Mouse (Mus musculus): ENCODE results near the gene Cox7a1. TPM values are rescaled to one million over a fixed set of nuclear protein-coding genes. Genes with fewer than 3 reads are reported as not detected.

Gene Cox7a1
- polyA plus RNA-seq, 1 experiment: 112 TPM

GRCm38 (mm10) chr7:30189116-30189491, 5.2 kb downstream of the Cox7a1 start:
- Histone ChIP-seq H3K79me2 (ENCODE audit: control insufficient read depth, insufficient read depth) (peaks cover 17% of the 10 kb centered on the region), H3K4me2 (ENCODE audit: low read depth) (no peak overlapping the region), H3K4me3 (no peak overlapping the region), H3K36me3 (ENCODE audit: control insufficient read depth, insufficient read depth) (peaks cover 34% of the 10 kb centered on the region), H3K27me3 (ENCODE audit: control insufficient read depth, insufficient read depth, insufficient read length) (no peaks in the 10 kb centered on the region), H3ac (ENCODE audit: control insufficient read depth, insufficient read length) (no peak overlapping the region)
- TF ChIP-seq MAX (IDR thresholded peaks at IDR 0.05; ENCODE audit: low read depth) (no peak), POLR2A (IDR thresholded peaks at IDR 0.05; ENCODE audit: insufficient read length, low read depth) (no peak), TCF3 (IDR thresholded peaks at IDR 0.05; ENCODE audit: insufficient read length, low read depth) (no peak), E2F4 (IDR thresholded peaks at IDR 0.05; ENCODE audit: insufficient read depth) (no peak), REST (IDR thresholded peaks at IDR 0.05; ENCODE audit: insufficient read depth, insufficient read length) (no peak), SRF (IDR thresholded peaks at IDR 0.05; ENCODE audit: control insufficient read depth, insufficient read length, low read depth) (no peak), CEBPB (IDR thresholded peaks at IDR 0.05; ENCODE audit: insufficient read depth, poor library complexity, severe bottlenecking) (no peak), MYOG (IDR thresholded peaks at IDR 0.05; ENCODE audit: control insufficient read depth in 1 of 3, insufficient read depth in 1 of 3, insufficient read length in 2 of 3, low read depth in 2 of 3) (no peak), USF1 (IDR thresholded peaks at IDR 0.05; ENCODE audit: low read depth) (no peak)

DNA sequence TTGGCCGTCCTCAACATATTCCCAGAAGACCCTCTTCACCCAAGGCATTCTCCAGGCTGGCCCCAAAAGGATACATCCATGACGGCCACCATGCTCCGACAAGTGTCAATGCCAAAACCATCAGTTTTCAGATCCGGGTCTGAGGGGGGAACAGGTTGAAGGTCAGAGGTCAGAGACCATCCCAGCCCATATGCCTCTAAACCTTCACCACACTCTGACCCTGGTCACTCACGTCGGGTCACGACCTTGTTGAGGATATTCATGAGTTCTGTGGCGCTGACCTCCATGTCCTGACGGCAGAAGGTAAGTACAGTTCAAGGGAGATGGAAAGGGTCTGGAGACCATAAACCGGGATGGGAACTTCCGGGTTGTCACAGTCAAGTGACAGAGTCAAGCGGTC, 8.1 kb downstream of the Cox7a1 start:
- H3K36me3 ChIP-seq (ENCODE audit: control insufficient read depth, insufficient read depth): peaks cover 26% of the 10 kb centered on the region
- H3K4me2 ChIP-seq (ENCODE audit: low read depth): no peak overlapping the region

GRCm38 (mm10) chr7:30193013-30193412, 9.1 kb downstream of the Cox7a1 start:
- H3K36me3 ChIP-seq (ENCODE audit: control insufficient read depth, insufficient read depth): peaks cover 18% of the 10 kb centered on the region
- no peaks in the 10 kb centered on the region for H3K27me3 ChIP-seq (ENCODE audit: control insufficient read depth, insufficient read depth, insufficient read length)
- no peak overlapping the region for H3ac ChIP-seq (ENCODE audit: control insufficient read depth, insufficient read length)
- TF ChIP-seq E2F4 (IDR thresholded peaks at IDR 0.05; ENCODE audit: insufficient read depth) (no peak), POLR2AphosphoS2 (IDR thresholded peaks at IDR 0.05; ENCODE audit: insufficient read length, low read depth) (no peak), POLR2A (IDR thresholded peaks at IDR 0.05; ENCODE audit: insufficient read length, low read depth) (no peak), TCF12 (IDR thresholded peaks at IDR 0.05; ENCODE audit: insufficient read depth, poor library complexity, severe bottlenecking) (no peak), MAX (IDR thresholded peaks at IDR 0.05; ENCODE audit: low read depth) (no peak)
- peak overlapping the region; percentile 83 for H3K4me3 ChIP-seq
- H3K4me2 ChIP-seq (ENCODE audit: low read depth): peak overlapping the region; percentile 86
- H3K79me2 ChIP-seq (ENCODE audit: control insufficient read depth, insufficient read depth): peaks cover 22% of the 10 kb centered on the region

More for the DNA sequence above, 8.1 kb downstream of the Cox7a1 start:
- no peaks in the 10 kb centered on the region for H3K27me3 ChIP-seq (ENCODE audit: control insufficient read depth, insufficient read depth, insufficient read length)
- no peak overlapping the region for H3ac ChIP-seq (ENCODE audit: control insufficient read depth, insufficient read length)
- H3K79me2 ChIP-seq (ENCODE audit: control insufficient read depth, insufficient read depth): peaks cover 22% of the 10 kb centered on the region
- TF ChIP-seq TCF12 (IDR thresholded peaks at IDR 0.05; ENCODE audit: insufficient read depth, poor library complexity, severe bottlenecking): no peak
- TF ChIP-seq MYOD1 (IDR thresholded peaks at IDR 0.05; ENCODE audit: control insufficient read depth in 1 of 3, insufficient read length in 2 of 3, low read depth in 2 of 3): no peak
- no peak for TF ChIP-seq TCF3 (IDR thresholded peaks at IDR 0.05; ENCODE audit: insufficient read length, low read depth)
- TF ChIP-seq SRF (IDR thresholded peaks at IDR 0.05; ENCODE audit: control insufficient read depth, insufficient read length, low read depth): no peak
- no peak for TF ChIP-seq REST (IDR thresholded peaks at IDR 0.05; ENCODE audit: insufficient read depth, insufficient read length)
- TF ChIP-seq MAX (IDR thresholded peaks at IDR 0.05; ENCODE audit: low read depth): no peak
- no peak for TF ChIP-seq E2F4 (IDR thresholded peaks at IDR 0.05; ENCODE audit: insufficient read depth)
- TF ChIP-seq POLR2A (IDR thresholded peaks at IDR 0.05; ENCODE audit: insufficient read length, low read depth): no peak
- no peak for TF ChIP-seq POLR2AphosphoS2 (IDR thresholded peaks at IDR 0.05; ENCODE audit: insufficient read length, low read depth)
- no peak for TF ChIP-seq USF1 (IDR thresholded peaks at IDR 0.05; ENCODE audit: low read depth)
- TF ChIP-seq MYOG (IDR thresholded peaks at IDR 0.05; ENCODE audit: control insufficient read depth in 1 of 3, insufficient read depth in 1 of 3, insufficient read length in 2 of 3, low read depth in 2 of 3): no peak
- no peak for TF ChIP-seq CEBPB (IDR thresholded peaks at IDR 0.05; ENCODE audit: insufficient read depth, poor library complexity, severe bottlenecking)
- H3K4me3 ChIP-seq: no peak overlapping the region

DNA sequence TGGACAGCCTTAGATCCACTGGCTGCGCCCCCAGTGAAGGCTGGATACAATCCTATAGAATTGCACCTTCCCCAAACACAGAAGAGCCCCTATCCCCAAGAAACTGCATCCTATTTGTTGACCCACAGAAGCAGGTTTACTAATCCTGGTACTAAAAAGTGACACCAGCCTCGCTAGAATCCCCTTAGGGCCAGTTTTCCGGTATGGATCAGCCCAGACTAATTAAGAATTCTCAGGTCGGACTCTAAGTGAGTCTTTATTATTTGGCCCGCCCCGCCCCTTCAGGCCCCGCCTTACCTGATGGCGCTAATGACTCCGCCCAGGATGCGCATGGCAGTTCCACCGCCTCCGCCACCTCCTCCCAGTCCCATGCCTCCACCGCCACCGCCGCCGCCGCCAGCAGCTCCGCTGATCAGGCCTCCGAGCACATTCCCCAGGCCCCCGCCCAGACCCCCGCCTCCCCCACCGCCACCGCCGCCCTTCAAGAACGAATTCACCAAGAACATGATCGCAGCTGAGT, 9.7 kb downstream of the Cox7a1 start:
- no peaks in the 10 kb centered on the region for H3K27me3 ChIP-seq (ENCODE audit: control insufficient read depth, insufficient read depth, insufficient read length)
- peak overlapping the region; percentile 86 for H3K4me2 ChIP-seq (ENCODE audit: low read depth)
- peak overlapping the region; percentile 30 for H3ac ChIP-seq (ENCODE audit: control insufficient read depth, insufficient read length)
- no peak for TF ChIP-seq TCF3 (IDR thresholded peaks at IDR 0.05; ENCODE audit: insufficient read length, low read depth)
- peak; percentile 68 for TF ChIP-seq POLR2AphosphoS2 (IDR thresholded peaks at IDR 0.05; ENCODE audit: insufficient read length, low read depth)
- TF ChIP-seq POLR2A (IDR thresholded peaks at IDR 0.05; ENCODE audit: insufficient read length, low read depth): peak; percentile 76
- H3K79me2 ChIP-seq (ENCODE audit: control insufficient read depth, insufficient read depth): peaks cover 22% of the 10 kb centered on the region
- peaks cover 13% of the 10 kb centered on the region for H3K36me3 ChIP-seq (ENCODE audit: control insufficient read depth, insufficient read depth)
- peak overlapping the region; percentile 83 for H3K4me3 ChIP-seq

DNA sequence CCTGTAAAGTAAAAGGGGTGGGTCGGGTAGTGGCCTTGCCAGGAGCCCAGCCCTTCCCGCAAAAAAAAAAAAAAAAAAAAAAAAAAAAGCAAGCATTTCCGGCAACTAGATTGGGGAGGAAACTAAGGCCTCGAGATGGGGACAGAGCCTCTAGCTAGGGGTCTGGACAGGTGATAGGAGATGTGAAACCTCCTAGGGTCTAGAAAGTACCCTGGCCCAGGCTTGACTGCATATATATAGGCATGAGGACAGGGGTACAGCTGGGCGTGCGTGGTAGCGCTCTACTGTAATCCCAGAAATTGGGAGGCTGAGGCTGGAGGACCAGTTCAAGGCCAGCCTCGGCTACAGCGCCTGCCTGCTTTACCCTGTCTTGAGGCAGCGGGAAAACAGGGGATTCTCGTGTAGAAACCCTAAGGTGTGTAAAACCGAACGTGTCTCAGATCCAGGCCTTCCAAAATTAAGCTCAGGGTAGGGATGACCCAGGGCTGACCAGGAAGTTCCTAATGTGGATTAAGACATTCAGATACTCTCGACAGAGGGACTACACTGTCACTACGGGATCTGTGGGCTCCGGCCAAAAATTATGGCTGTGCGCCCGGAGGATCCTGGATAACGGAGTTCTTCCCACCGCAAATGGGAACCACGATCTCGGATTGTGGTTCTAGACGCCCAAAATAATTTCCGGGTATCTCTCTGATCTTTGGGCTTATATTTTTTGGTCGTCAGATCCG, 10.3 kb downstream of the Cox7a1 start:
- Histone ChIP-seq H3K36me3 (ENCODE audit: control insufficient read depth, insufficient read depth) (peaks cover 7% of the 10 kb centered on the region), H3K27me3 (ENCODE audit: control insufficient read depth, insufficient read depth, insufficient read length) (no peaks in the 10 kb centered on the region), H3ac (ENCODE audit: control insufficient read depth, insufficient read length) (peak overlapping the region; percentile 30), H3K4me3 (peak overlapping the region; percentile 83), H3K4me2 (ENCODE audit: low read depth) (peak overlapping the region; percentile 39), H3K79me2 (ENCODE audit: control insufficient read depth, insufficient read depth) (peaks cover 22% of the 10 kb centered on the region)
- TF ChIP-seq CEBPB (IDR thresholded peaks at IDR 0.05; ENCODE audit: insufficient read depth, poor library complexity, severe bottlenecking) (no peak), MYOD1 (IDR thresholded peaks at IDR 0.05; ENCODE audit: control insufficient read depth in 1 of 3, insufficient read length in 2 of 3, low read depth in 2 of 3) (no peak), SRF (IDR thresholded peaks at IDR 0.05; ENCODE audit: control insufficient read depth, insufficient read length, low read depth) (no peak), USF1 (IDR thresholded peaks at IDR 0.05; ENCODE audit: low read depth) (no peak), POLR2AphosphoS2 (IDR thresholded peaks at IDR 0.05; ENCODE audit: insufficient read length, low read depth) (peak; percentile 17), MYOG (IDR thresholded peaks at IDR 0.05; ENCODE audit: control insufficient read depth in 1 of 3, insufficient read depth in 1 of 3, insufficient read length in 2 of 3, low read depth in 2 of 3) (no peak), TCF3 (IDR thresholded peaks at IDR 0.05; ENCODE audit: insufficient read length, low read depth) (no peak), MAX (IDR thresholded peaks at IDR 0.05; ENCODE audit: low read depth) (no peak), POLR2A (IDR thresholded peaks at IDR 0.05; ENCODE audit: insufficient read length, low read depth) (peak; percentile 6), E2F4 (IDR thresholded peaks at IDR 0.05; ENCODE audit: insufficient read depth) (no peak), TCF12 (IDR thresholded peaks at IDR 0.05; ENCODE audit: insufficient read depth, poor library complexity, severe bottlenecking) (no peak), REST (IDR thresholded peaks at IDR 0.05; ENCODE audit: insufficient read depth, insufficient read length) (no peak)

Data from myocyte (in vitro differentiated cells).